Mouse (Mus musculus): ENCODE results near the gene Abhd17a.

GRCm38 (mm10) chr10:80587305-80587657 lies 2.9 kb downstream of the Abhd17a start:
- TF ChIP-seq CTCF (IDR thresholded peaks at IDR 0.05; ENCODE audit: low read depth) = no peak
- TF ChIP-seq EP300 (optimal IDR thresholded peaks at IDR 0.05) = no peak

Measured in stomach, postnatal 0 days (tissue).